Mouse (Mus musculus) heart, adult 18-20 months (tissue): ENCODE measurements around the gene St6galnac5. TPM values are rescaled to one million over a fixed set of nuclear protein-coding genes. Genes with fewer than 3 reads are reported as not detected.

Experiments
- DNase-seq, 2 experiments: peaks; one replicate each; pipeline ENCODE4 v3.0.0; 2021 to 2022; ENCODE audit warnings: mixed read lengths in 1 of 2
- long read RNA-seq, 2 experiments: library from polyadenylated mRNA; stranded (forward); transcript quantifications; one replicate each; pipeline ENCODE4 v2.0.0; 2021
- total RNA-seq, 2 experiments: library from RNA; stranded (reverse); gene quantifications; 2 replicates each; pipeline ENCODE4 v1.2.3; 2021

The St6galnac5 gene
- total RNA-seq = not detected
- long read RNA-seq, experiment 1 = 0 reads
- long read RNA-seq, experiment 2 = 0 reads

DNA sequence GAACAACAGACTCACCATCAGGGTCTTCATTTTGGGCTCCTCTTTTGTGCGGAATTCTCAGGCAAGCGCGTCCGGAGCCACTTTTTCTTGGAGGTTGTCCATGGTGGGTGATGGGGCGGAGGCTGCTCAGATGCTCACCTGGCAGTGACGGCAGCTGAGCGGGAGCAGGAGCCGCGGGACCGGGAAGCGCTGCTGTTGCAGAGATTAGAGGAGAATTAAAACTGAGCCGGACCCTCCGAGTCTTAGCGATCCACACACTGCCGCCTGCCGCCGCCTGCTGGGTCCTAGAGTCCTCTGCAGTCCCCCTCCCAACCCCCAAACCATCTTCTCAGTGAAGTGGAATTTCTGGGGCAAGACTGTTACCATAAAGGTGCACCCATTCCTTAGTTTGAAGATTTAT is at the start of gene St6galnac5:
Gene St6galnac5 (minus strand): TSS at position 259 of the 400 bp plus-strand sequence.
- DNase-seq = no peak

DNA sequence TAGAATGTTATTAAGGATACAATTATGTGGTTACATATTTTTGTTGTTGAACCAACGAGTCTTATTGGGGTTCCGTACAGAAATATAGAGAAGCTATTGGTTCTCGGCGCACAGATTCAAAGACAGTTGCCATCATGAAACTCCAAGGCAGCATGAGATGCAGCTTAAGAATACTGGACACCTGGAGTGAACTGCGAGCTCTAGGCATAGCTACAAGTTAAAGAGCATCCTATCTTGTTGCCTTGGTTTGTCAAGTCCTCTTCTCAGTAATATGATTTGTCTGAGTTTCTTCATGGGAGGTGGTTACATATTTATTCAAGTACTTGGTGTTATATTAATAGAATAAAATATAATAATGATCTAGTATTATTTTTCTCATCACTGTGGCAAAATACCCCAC is 48.7 kb upstream of the St6galnac5 start:
- DNase-seq = no peak

DNA sequence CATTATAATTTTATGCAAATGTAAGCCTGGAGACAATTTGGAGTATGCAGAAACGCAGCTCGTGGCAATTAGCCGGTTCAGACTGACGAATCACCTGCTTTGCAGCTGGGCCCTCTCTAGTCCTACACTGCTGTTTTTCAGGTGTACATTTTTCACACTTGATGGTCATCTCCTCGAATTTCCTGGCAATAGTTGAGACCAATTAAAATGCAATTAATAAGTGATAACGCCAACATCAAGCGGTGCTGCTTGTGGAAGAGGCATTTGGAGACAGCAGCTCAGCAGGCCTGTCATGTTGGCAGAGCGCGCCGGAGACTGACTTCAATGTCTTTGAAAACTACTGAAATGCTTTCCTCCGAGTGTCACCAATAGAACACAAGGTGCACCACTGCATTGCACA is 42.0 kb upstream of the St6galnac5 start:
- DNase-seq = no peak

DNA sequence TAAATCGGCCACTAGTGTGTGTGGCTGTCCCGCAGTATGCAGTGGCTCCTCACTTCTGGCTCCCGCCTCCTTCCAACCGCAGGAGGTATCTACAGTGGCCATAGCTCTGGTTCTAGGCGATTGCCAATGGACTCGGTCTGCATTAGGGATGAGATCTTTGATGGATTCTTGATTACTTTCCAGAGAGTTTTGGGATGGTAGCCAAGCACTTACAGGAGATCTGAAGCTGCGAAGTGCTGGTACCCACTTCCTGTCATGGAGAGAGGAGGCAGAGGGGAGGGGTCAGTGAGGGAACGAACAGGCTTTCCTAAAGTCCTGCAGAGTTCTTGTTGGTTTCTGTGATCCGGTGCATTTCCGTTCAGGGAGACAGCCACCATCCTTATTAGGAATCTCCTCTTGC is 36.0 kb upstream of the St6galnac5 start:
- DNase-seq = no peak

DNA sequence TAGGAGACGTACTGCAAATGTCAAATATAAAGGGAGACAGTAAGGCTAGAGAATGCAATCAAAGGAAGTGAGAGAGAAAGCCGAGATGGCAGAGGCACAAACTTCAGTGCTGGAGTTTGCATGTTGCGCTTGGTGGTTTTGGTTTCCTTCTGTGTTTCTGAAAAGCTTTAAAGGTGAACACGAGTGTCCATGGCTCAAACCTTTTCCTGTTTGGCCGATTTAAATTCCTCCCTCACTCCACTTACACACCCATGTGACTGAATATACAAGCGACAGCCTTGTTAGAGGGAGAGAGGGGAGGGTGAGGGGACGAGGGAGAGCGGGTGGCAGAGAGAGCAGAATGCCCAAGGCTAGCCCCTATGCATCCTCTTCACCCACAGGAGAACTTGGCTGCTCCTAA is 34.3 kb upstream of the St6galnac5 start:
- no peak for DNase-seq

DNA sequence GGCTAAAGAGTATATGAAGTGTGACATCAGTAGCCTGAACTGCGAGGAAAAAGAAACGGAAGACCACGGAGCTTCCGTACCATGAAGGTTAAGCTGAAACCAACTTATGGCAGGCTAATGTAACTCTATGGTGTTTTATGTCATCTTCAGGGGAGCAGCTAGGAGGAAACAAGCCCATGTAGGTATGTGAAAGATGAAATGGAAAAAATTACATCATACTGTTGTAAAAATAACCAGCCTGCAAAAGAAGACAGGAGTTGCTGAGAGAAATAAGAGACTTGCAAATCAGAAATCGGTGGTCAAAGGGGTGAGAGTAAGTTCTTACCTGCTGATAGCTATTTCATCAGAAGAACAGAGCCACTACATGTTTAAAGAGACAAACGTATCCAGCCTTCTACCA is 24.8 kb upstream of the St6galnac5 start:
- no peak for DNase-seq

DNA sequence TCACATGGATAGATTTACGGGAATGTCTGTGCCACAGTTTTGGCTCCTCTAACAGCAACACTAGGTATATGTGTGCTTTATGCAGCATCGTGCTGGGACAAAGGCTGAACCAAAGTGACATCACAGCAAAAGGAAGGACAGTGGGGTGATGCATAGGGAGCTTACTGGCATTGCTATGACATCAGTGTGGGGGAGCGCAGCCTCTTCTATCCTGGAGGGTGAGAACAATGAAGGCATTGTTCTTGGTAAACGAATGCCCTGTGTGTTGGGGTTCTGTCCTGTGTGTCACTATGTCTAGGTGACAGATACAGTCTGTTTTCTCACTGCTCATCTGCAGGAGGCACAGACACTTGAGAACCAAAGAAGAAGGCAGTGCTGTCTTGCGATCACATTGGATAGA is 16.9 kb upstream of the St6galnac5 start:
- DNase-seq = no peak

DNA sequence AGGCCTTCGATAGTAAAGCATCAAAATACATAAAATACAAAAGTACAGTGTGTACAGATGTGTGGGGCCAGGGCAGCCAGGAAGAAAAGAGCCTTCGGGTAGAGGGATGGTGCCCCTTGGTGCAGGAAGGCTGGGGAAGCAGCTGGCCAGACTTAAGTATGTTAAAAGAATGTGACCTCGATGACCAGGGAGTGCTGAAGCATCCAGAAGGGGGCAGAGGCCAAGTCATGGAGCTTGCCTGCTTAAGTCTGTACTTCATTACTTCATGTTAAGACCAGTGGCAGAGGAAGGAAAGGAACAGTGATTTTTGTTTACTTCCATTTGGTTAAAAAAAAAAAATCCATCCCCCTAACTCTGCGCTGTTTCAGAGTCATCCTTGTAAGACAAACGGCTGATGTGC is 16.1 kb upstream of the St6galnac5 start:
- DNase-seq = no peak

DNA sequence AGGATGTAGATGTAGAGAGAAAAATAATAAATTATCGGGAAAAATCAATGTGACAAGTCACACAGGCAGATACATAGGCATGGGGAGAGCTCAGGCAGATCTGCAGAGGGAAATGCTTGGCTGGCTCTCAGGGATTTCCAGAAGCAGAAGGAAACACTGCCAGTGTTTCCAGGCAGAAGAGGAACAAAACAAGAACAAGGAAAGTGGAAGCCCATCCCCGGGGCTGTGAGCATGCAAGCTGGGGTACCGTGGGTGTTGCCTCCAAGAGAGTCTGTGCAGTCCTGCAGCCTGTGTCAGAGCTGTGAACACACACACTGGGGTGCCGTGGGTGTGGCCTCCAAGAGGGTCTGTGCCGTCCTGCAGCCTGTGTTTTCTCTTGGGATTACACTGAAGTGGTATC is 11.6 kb upstream of the St6galnac5 start:
- DNase-seq = no peak

DNA sequence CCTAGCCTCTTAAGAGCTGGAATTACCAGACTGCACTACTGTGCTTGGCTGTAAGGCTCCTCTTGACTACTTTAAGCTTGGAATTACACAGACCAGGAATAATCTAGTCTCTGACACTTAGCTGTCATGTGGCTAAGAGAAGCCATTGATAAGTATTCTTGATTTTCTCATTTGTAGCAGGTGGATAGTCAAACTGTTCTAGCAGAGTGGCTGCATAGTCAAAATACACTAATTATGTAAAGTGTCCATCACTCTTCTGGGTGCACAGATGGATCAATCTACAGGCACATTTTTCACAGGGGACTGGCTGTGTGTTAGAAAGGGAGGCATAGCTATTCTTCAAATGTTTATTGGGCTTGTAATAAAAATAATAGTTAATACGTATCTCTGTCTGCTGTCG is 8.7 kb upstream of the St6galnac5 start:
- DNase-seq = no peak

DNA sequence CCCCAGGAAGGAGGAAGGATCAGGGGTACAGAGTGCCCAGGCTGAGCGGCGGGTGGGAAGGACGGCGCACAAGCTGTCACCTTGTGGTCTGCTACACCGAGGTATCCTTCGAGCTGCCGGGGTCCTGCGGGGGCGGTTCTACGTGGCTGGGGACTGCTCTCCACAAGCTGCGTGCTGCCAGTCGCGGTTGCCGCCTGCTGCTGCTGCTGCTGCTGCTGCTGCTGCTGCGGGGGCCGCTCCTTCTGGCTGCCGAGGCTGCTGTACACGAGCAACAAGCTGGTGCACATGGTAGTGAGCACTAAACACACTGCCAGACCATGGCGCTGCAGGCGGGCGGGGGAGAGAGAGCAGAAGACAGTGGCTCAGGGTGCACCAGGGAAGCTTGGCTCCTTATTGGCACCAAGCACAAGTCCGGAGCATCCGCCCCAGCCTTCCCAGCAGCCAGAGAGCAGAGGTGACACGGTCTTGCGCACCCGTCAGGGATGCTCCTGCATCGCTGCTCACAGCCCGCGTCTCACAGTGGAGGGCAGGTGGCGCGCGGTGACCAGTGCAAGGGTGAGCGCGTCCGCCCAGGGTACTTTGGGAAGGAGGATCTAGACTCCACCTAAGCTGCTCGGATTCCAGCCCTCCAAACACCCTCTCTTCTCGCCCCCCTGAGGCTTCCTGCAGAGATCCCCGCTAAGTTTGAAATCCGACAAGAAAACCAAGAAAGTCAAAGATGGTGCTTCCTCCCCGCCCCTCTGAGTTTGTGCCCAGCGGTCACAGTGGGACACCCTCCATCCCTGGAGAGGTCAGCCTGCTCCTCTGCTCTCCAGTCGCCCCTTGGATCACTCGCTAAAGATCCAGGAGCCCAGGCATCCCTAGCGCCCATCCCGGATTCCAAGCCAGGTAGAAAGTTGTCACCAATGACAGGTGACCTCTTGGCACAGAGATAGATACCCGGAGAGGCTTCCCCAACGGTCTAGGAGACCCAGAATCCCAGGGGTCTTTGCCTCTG is 770 bp downstream of the St6galnac5 start:
- DNase-seq = no peak

DNA sequence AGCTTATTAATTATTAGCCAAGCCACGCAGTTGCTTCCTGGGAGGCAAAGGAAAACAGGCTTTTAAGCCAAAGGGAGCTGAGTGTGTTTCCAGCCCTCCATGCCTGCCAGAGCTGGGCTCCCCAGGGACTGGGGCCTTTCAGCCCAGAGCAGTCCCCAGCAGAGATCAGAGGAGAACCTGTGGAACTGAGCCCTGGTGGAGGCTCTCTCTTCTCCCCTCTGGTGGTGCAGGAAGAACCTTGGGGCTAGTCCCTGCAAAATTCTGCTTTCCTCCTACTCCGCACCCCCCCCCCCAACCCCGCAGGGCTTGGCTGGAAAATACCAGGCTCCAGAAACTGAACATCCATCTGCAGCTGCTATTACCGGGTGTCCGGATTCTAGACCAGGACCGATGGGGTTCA is 1.6 kb downstream of the St6galnac5 start:
- no peak for DNase-seq

DNA sequence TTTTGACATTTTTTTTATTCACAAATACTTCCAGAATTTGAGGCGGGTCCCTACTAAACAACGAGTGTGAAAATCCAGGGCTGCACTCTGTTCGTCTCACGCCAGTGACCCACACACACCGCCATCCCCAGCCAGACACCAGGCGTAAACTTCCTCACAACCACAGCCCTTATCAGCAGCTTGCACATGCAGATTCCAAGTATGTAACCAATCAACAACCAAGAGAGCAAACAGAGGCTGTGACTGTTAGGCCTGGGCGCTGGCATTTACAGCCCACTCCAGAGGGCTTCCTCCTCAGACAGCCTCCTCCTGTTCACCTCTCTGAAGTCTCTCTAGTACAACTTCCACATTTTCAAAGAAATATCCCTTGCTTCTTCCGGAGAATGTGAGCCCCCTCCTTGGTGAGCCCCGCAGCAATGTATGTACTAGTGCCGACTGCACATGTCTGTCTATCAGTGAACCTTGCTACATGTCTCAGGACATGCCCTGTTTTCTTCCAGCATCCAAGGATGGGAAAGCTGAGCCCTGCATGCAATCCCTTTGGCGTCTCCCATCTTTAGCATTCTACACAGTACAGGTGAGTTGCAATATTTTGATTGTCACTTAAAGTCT is 2.5 kb downstream of the St6galnac5 start:
- DNase-seq = no peak

DNA sequence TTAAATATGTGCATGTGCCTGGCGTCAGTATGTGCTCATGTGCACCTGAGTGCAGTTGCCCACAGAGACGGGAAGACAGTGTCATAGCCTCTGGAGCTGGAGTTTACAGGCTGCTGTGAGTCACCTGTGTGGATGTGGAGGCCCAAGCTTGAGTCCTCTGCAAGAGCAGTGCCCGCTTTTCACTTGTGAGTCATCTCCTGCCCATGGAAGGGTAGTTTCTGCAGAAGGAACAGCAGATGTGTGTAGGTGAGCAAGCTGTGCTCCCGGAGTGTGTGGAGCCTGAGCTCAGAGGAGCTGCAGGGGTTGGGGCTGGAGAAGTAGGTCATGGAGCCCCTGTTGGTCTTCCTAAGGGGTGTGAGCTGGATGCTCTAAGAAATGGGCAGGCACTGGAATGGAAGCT is 10.7 kb downstream of the St6galnac5 start:
- no peak for DNase-seq

DNA sequence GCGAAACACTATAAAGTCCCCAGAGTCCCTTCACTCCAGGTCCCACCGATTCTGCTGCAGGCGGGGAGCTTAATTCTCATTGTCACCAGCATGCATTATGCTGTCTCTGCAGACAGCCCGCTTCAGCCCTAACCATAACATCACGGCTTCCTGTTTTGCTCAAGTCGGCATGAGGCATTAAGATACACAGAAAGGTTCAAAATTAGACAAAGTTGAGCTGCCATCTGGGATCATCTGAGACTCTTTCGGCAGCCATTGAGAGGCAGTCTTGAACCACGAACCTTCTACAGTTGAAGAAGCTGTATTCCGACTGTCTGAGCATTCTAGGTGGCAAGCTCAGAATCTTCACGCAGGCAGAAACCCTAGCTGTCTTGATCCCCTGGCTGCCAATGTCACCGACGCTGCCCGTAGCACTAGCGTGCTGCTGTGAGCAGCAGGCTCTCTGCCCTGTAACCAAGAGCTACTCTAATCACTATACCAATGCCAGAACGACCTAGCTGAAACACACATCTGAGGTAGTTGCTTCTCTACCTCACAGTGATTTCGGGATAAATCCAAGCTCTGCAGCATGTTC is 12.2 kb downstream of the St6galnac5 start:
- DNase-seq = no peak

DNA sequence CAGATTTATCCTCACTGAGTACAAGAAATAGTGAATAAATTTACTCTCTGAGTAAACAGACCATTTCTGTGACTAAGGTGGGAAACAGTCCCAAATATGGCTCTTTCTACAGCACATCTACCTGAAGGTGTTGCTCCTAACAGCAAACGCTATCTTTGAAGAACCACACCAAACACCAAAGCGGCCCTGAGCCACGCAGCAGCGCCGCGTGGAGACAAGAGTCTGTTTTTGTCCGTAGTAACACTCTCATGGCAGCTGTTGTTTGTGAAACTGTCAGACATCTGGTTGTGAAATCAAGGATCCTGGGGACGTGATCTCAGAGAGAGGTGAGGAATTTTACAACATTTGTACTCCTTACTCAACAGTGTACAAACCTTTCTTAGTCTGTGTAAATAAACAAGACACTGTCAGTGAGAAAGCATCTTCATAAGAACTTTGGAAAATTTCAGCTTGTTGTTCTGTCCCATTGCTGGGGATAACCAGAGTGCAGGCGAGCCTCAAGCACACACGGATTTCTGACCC is 20.1 kb downstream of the St6galnac5 start:
- no peak for DNase-seq

DNA sequence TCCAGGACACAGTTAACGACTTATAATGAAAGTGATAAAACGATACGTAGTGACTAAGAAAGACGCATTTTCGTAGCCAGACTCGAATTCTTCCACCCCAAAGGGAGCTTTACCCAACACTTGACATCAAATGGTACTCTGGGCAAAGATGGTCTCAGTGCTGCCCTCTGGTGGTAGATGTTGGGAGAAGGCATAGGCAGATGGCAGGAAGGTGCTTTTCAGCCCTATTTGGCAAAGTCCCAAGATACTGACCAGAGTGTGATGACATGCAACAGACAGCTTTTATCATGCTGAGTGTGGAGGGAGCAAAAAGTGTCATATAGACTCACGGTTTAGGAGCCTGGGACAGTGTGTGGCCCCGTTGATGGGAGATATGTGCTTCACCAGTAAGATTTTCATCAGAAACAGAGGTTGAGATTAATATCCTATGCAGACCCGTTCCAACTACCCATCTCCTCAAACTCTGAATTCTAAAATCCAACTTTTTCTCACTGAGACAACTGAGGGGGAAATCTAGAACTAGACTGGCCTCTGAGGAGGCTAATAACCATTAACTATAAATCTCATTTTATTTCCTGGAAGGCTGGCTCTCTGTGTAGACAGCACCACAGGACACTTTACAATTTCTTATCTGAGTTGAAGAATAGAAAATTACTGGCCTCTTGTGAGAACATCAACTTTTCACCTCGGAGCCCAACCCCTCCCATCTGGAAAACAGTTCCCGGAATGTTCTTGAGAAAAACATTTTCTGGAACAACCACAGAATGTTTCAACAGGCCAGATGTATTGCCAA is 23.5 kb downstream of the St6galnac5 start:
- DNase-seq = peak; percentile 34 to 58

DNA sequence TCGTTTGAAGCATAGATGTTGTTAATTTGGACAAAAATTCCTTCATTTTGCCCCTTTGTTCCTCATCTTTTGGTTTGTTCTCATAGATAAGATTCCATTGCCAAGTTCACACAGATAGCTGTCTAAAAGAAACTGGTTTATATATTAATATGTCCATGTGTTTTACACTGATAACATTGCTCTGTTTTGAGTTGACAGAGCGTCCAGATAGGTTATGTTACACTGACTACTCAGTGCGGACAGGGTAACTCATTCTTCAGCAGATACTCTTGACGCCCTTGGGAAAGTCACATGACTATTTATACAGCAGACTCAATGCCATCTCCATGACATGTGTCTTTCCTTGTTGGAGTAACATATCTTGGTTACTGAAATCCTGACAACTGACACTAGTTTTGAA is 25.3 kb downstream of the St6galnac5 start:
- no peak for DNase-seq

DNA sequence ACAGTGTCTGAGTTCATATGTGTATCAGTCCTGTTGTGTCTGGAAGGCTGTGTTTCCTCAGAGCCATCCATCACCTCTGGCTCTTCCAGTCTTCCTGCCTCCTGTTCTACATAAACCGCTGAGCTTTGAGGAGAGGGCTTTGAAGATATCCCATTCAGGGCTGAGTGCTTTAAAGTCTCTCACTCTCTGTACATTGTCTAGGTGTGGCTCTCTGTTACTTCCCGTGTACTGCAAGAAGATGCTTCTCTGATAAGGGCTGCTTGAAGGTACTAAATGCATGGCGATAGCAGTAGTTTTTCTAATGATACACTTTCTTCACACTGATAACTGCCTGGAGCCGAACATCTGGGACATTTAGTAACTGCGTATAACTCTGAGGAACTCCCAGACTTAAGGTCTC is 26.0 kb downstream of the St6galnac5 start:
- no peak for DNase-seq

DNA sequence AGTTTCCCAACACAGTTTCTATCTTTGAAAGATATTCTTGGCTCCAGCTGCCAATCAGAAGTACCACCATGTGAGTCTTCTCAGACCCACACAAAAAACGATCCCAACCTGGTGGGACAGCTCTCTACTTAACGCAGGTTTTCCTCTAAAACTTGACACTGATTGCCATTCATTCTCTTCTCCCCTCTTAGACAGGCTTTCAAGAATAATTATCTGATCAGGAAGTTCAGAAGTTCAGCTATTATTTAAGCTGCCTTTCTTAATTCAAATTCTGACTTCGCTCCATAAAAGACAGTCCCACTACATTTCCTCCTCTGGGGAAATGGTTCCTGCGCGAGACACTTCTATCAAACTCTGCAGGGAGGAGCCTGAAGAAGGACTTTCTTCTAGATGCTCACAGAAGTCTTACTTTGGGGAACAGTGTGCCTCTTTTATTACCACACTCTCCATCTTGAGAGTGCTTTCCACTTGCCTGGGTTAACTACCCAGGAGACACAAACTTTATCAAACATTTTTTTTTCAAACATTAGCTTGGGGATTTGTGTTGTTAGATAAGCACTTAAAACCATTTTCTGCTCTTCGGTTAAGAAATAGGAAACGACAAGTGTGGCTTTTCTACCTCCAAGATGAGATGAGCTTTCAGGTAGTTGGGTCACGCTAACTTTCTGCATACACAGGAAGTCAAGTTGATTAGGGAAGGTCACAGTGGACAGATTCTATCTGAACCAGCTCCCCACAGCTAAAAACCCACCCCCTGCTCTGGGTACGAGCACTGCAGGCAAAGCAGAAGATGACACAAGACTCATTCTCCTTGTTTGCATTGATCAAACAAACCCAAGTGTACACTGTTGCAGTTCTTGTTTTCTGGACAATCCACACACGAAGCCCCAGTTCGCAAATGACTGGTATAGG is 30.2 kb downstream of the St6galnac5 start:
- no peak for DNase-seq

DNA sequence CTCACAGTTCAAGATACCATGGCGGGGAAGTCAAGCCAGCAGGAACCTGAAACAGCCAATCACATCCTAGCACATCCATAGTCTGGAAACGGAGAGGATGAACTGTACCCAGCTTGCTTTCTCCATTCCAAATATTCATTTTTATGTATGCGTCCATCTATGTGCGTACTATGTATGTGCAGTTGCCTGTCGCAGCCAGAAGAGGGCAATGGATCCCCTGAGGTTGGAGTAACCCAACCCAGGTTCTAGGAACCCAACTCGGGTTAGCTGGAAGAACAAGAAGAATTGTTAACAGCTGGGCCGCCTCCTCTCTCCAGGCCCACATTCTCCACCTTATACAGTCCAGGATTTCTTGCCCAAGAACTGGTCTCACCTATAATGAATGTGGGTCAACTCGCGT is 31.1 kb downstream of the St6galnac5 start:
- no peak for DNase-seq
